Mouse (Mus musculus): ENCODE results near the gene Cpne9. TPM values are rescaled to one million over a fixed set of nuclear protein-coding genes. Genes with fewer than 3 reads are reported as not detected.

Cpne9 gene
- total RNA-seq (2023), result 0.54 and 0.95 TPM in 2 replicates

DNA sequence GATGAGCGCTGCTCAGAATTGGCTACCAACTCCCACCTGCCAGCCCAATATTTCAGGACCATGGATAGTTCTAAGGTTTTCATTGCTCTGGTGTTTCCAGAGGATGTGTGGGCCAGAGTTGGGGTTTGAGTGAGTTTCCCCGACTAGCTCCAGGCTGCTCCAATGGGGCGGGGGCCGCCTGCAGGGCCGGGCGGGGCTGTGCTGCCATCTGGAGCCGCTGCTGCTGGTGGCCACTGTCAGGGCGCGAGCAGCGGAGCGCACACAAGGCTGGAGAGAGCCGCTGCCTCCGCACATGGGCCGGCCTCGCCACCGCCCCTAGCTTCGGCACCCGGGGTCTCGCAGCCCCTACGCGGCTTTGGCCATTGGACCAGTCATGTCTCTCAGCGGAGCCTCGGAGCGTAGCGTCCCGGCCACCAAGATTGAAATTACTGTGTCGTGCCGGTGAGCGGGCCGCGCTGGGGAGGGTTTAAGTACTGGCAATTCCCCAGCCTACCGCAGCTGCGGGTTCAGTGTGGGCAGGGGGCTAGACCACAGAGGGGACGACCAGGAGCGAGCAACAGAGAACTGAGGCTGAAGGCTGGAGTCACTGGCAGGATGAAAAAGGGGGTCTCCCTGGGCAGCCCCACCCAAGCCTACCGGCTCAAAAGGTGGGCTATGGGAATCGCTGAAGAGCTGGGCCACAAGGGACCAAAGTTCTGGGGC lies at the start of gene Cpne9:
Gene Cpne9, plus strand, starts transcription at position 207 of the 702 bp plus-strand sequence.

DNA sequence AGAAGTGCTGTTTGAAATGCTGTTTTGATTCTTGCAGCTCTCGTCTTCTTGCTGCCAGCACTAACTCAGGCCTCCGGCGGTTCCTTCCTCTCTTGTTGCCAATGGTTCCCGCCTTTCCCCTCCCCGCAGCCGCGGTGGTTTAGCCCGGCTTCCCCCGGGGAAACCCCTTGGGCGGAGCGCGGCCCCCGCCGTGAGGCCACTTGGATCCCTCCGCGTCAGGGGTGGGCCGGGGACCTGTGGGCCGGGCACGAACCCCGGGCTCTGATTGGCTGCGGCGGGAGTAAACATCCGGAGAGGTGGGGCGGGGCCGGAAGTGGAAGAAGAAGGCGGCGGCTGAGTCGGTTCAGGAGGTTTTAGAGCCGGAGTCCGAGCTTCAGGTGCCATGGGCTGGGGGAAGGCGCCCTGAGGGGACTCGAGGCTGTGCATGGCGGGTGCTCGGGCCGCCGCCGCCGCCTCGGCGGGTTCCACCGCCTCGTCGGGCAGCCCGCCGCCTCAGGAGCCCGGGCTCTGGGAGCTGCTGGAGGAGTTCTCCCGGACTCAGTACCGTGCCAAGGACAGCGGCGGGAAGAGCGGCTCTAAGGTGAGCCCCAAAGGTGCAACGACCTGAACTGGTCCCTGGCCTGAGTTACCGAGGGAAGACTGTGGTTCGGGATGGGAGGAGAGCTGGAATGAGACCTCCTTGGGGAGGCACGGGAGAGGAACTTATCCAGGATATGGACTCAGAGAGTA lies 44.4 kb upstream of the Cpne9 start, which contains the start of gene Mtmr14:
Gene Mtmr14, plus strand, starts transcription at position 302 of the 729 bp plus-strand sequence.

DNA sequence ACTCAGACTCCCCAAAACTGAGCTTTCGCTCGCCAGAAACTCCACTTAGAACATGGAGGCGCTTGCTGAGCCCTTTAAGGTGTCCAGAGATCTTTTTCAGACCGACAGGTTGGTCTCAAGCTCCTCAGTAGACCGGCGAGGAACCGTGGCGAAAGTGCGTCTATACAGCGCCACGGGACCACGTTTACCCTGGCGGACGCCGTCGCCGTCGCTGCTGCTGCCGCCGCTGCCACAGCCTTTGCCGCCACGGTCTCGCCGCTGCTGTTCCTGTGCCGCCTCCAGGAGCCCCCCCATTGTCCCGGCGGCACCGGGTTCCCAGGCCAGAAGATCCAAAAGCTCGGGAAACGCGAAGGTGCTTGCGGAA lies 24.9 kb downstream of the Cpne9 start, which contains the start of gene Brpf1:
Gene Brpf1, plus strand, starts transcription at position 152 of the 364 bp plus-strand sequence.

DNA sequence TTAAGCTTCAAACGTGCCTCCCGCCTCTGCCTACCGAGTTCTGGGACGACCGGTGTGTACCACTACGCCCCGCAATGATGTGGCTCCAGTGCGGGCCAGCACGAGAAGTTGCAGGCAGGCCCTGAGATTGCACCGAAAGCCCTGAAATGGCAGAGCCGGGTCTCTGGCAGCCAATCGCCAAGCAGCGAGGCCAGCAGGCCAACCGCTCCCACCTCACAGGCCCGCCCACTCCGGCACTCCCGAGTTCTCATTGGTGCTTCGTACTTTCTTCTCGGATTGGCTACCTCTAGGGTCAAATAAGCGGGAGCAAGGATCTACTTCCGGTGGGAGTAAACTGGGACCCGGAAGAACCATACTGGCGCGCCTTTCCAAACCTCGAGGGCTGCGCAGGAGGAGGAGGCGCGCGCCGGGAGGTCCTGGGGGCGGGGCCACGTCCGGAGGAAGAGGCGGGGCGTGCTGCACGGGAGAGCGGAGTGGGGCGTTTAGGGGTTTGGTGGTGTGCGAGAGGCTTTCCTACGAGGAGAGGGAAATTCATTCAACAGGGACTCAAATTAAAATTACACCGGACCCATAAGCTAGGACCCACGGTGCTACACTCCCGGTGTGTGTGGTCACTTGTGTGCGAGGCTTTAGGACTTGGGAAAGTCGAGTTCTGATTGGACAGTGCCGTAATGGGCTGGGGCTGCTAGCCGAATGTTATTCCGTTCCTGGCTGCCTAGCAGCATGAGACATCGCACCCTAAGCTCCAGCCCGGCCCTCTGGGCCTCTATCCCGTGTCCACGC lies 44.6 kb downstream of the Cpne9 start, which contains the start of gene Ogg1:
Gene Ogg1, plus strand, starts transcription at position 440 of the 783 bp plus-strand sequence.

DNA sequence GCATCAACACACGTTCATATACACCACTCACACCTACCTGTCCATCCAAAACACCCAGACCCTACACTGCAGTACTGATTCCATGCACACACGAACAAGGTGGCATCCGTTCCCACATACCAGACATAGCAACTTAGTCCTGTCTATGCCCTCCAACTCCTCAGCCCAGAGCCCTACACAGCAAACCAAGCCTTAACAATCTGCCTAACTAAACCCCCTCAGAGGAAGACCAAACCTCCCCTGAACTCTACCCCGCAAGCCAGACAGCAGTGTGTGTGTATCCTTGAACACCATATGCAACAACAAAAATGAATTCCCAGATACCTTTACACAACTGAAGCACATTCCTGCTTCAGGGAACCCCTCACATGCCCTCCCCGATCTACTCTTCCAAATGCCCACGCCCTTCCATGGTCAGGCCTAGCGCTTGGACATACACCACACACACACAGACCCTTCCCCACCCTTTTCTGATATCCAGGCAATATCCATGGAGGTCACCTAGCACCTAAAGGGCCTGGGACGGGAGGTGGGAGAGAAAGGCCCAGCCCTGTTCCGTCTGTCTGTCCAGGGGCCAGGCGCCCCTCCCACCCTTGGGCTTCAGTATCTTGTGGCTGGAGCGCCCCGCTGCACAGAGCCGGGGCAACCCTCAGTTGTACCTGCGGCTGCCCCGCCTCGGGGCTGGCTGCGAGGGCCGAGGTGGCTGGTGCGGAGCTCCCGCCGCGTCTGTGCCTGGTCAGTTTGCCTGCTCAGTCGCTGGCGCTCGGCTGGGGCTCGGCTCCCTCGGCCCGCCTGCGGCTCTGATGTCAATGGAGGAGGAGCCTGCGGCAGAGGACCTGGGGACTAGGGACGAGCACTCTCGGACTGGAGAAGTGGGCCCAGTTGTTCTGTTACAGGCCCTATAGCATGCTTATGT lies 61.3 kb downstream of the Cpne9 start, which contains the start of gene Camk1:
Gene Camk1, minus strand, starts transcription at position 808 of the 916 bp plus-strand sequence.

Other genes with a start within 250 kb of the Cpne9 start
- 17.2 and 18.3 TPM in 2 replicates for gene Thumpd3, start 236.1 kb upstream of the Cpne9 start, total RNA-seq (2023)
- 52.0 and 79.0 TPM in 2 replicates for gene Setd5, start 204.9 kb upstream of the Cpne9 start, total RNA-seq (2023)
- 0.44 and 0.66 TPM in 2 replicates for gene Lhfpl4, start 86.9 kb upstream of the Cpne9 start, total RNA-seq (2023)
- 64.5 and 81.3 TPM in 2 replicates for gene Mtmr14, start 44.5 kb upstream of the Cpne9 start, total RNA-seq (2023)
- 130 and 175 TPM in 2 replicates for gene Brpf1, start 24.8 kb downstream of the Cpne9 start, total RNA-seq (2023)
- gene Ogg1, start 44.7 kb downstream of the Cpne9 start, total RNA-seq (2023), result 11.9 and 13.8 TPM in 2 replicates
- 24.6 and 26.1 TPM in 2 replicates for gene Camk1, start 61.7 kb downstream of the Cpne9 start, total RNA-seq (2023)
- 21.5 and 31.0 TPM in 2 replicates for gene Tada3, start 95.6 kb downstream of the Cpne9 start, total RNA-seq (2023)
- 502 and 519 TPM in 2 replicates for gene Arpc4, start 95.8 kb downstream of the Cpne9 start, total RNA-seq (2023)
- 34.0 and 50.2 TPM in 2 replicates for gene Ttll3, start 107.0 kb downstream of the Cpne9 start, total RNA-seq (2023)
- 0.60 and 0.68 TPM in 2 replicates for gene Rpusd3, start 137.0 kb downstream of the Cpne9 start, total RNA-seq (2023)
- not detected in 2 replicates for gene Cidec, start 153.5 kb downstream of the Cpne9 start, total RNA-seq (2023)
- gene Jagn1, start 160.3 kb downstream of the Cpne9 start, total RNA-seq (2023), result 8.3 and 8.5 TPM in 2 replicates
- gene Il17re, start 176.2 kb downstream of the Cpne9 start, total RNA-seq (2023), result 0.20 TPM in 1 of 2 replicates, not detected in the other
- not detected in 2 replicates for gene Il17rc, start 189.1 kb downstream of the Cpne9 start, total RNA-seq (2023)
- 1.9 and 3.9 TPM in 2 replicates for gene Creld1, start 201.0 kb downstream of the Cpne9 start, total RNA-seq (2023)
- not detected in 2 replicates for gene Prrt3, start 219.6 kb downstream of the Cpne9 start, total RNA-seq (2023)
- 54.7 and 58.4 TPM in 2 replicates for gene Emc3, start 249.3 kb downstream of the Cpne9 start, total RNA-seq (2023)
- 14.4 and 15.2 TPM in 2 replicates for gene Fancd2, start 249.4 kb downstream of the Cpne9 start, total RNA-seq (2023)

Measured in neutrophil, adult 65 days (primary cell).